Mouse (Mus musculus): ENCODE data around the gene Mtch2. TPM values are rescaled to one million over a fixed set of nuclear protein-coding genes. Genes with fewer than 3 reads are reported as not detected.

The Mtch2 gene
- total RNA-seq, 2 experiments from 2014 or later = 243 to 314 TPM

GRCm38 (mm10) chr2:90904076-90904855 lies 57.3 kb downstream of the Mtch2 start, which contains the start of the genes Kbtbd4 and Ndufs3:
Gene Kbtbd4 (plus strand): TSS chr2:90904740.
Gene Ndufs3 (minus strand): TSS chr2:90904827.
- peak; percentile 82 to 85 for DNase-seq (ENCODE audit: low spot score in 2 of 2)

GRCm38 (mm10) chr2:90904856-90905224 lies 57.9 kb downstream of the Mtch2 start:
- no peak for DNase-seq (ENCODE audit: low spot score in 2 of 2)

GRCm38 (mm10) chr2:90906721-90907120 lies 59.8 kb downstream of the Mtch2 start:
- no peak for DNase-seq (ENCODE audit: low spot score in 2 of 2)

DNA sequence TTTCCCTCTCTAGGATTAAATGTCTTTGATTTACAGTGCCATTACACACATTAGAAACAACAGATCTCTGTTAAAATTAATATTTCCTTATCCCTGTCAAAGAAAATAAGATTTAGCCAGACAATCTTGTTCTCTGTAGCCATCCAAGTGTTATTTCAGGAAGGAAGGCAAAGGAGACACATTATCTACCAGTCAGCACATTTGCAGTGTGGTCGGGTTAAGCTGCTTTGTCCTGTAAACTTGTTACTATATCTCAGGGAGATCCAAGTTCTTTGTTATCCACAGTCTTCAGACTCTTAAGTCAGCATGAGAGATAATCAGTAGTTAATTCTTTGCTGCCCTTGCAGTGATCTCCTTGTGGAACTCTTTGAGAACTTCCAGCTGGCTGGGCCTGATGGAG lies 63.9 kb downstream of the Mtch2 start:
- DNase-seq (ENCODE audit: low spot score in 2 of 2) = no peak

- no peak for DNase-seq (ENCODE audit: low spot score in 2 of 2)
These were observed 64.7 kb downstream of the Mtch2 start for GRCm38 (mm10) chr2:90911668-90912067.

- DNase-seq (ENCODE audit: low spot score in 2 of 2) = peak in 1 of 2 experiments; percentile 31
These were observed 66.7 kb downstream of the Mtch2 start for GRCm38 (mm10) chr2:90913671-90914070.

GRCm38 (mm10) chr2:90915516-90915915 lies 68.6 kb downstream of the Mtch2 start:
- no peak for DNase-seq (ENCODE audit: low spot score in 2 of 2)

Other genes starting within 250 kb of the Mtch2 start
- 10 to 100 TPM; 13.2 to 14.7 TPM for gene Nup160, start 169.9 kb upstream of the Mtch2 start, total RNA-seq (2021)
- gene Fnbp4, start 101.8 kb upstream of the Mtch2 start, total RNA-seq (2021) = 10 to 100 TPM; 37.9 to 50.1 TPM
- 1 to 10 TPM in 1 of 2 experiments, under 1 TPM in 1; 0.93 to 1.1 TPM for gene Agbl2, start 64.4 kb upstream of the Mtch2 start, total RNA-seq (2021)
- 1 to 10 TPM in 1 of 2 experiments, under 1 TPM in 1; 0.93 to 1.3 TPM for gene C1qtnf4, start 38.7 kb downstream of the Mtch2 start, total RNA-seq (2021)
- gene Kbtbd4, start 57.6 kb downstream of the Mtch2 start, total RNA-seq (2021) = 10 to 100 TPM; 36.6 to 39.5 TPM
- gene Ndufs3, start 57.7 kb downstream of the Mtch2 start, total RNA-seq (2021) = 100 to 1,000 TPM; 419 to 469 TPM
- 10 to 100 TPM; 90.5 to 97.3 TPM for gene Celf1, start 93.2 kb downstream of the Mtch2 start, total RNA-seq (2021)
- 1 to 10 TPM in 1 of 2 experiments, under 1 TPM in 1; 0.93 to 1.6 TPM for gene Rapsn, start 188.5 kb downstream of the Mtch2 start, total RNA-seq (2021)
- gene Psmc3, start 206.9 kb downstream of the Mtch2 start, total RNA-seq (2021) = 100 to 1,000 TPM; 197 to 212 TPM
- gene Slc39a13, start 223.3 kb downstream of the Mtch2 start, total RNA-seq (2021) = 10 to 100 TPM; 25.1 to 30.4 TPM
- 1 to 10 TPM; 5.3 to 9.9 TPM for gene Spi1, start 235.2 kb downstream of the Mtch2 start, total RNA-seq (2021)